Mouse (Mus musculus) heart, adult 11 months (tissue): ENCODE data around the gene Hsd17b14.

Experiments
- DNase-seq: peaks from one replicate; pipeline ENCODE4 v3.0.0; 2022

Gene Hsd17b14

GRCm38 (mm10) chr7:45609511-45609910 lies 54.8 kb downstream of the Hsd17b14 start:
- no peak for DNase-seq

GRCm38 (mm10) chr7:45616277-45616676 lies 61.6 kb downstream of the Hsd17b14 start:
- peak; percentile 85 for DNase-seq

- peak; percentile 90 for DNase-seq
These were observed 62.5 kb downstream of the Hsd17b14 start, which contains the start of gene Fut1 for GRCm38 (mm10) chr7:45617042-45617695. TSS of gene Fut1 (plus strand) at chr7:45617289.
